Mouse (Mus musculus): ENCODE measurements at regions not wholly inside any gene's neighbourhood (a gene's known extent, or its start where the extent isn't known, plus 50 kb on each side); places are given as distances from the start of the nearest gene placed in this dataset.

DNA sequence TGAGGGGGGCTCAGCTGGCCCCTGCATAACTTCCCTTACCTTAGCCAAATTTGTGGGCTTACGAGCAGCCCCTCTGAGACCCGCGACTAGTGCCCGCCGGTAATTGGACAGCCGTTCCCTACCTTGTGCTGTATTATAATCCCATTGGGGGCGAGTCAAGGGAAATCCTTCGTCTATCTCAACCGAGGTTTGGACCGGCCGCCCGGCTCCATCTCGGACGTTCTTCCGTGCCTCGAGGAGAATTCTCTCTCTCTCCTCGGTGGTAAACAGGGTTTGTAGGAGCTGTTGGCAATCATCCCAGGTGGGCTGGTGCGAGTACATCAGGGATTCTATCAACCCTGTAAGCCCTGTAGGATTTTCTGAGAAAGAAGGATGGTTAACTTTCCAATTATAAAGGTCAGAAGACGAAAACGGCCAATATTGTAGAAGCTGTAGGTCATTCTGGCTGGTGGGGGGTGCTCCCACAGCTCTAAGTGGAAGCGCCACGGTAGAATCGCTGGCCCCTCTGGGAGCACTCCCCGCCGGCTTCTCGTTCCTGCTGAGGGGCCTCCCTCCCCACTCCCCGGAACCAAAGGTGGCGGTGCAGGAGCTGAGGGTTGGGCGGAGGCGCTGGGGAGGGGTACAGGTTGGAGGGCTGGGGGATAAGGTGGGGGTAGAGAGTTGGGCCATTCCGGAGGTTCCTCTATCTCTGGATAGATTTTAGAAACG is 278.6 kb downstream of the Gm21863 start:
- Histone ChIP-seq H3K4me3 (0 out of 2 replicates have a peak overlapping the region, but pooled peaks have one; percentile 0), H3K9ac (no peak overlapping the region), H3K4me2 (replicated peaks) (no peak overlapping the region), H3K4me1 (no peaks in the 10 kb centered on the region), H3K9me3 (peaks cover 69% of the 10 kb centered on the region), H3K27ac (no peak overlapping the region), H3K27me3 (peaks cover 27% of the 10 kb centered on the region), H3K36me3 (peaks cover 59% of the 10 kb centered on the region)
- 66% methylated on average over 32 of the region's 32 CpGs for WGBS
- ATAC-seq (ENCODE audit: low FRiP score, low read depth), result peak; percentile 37

DNA sequence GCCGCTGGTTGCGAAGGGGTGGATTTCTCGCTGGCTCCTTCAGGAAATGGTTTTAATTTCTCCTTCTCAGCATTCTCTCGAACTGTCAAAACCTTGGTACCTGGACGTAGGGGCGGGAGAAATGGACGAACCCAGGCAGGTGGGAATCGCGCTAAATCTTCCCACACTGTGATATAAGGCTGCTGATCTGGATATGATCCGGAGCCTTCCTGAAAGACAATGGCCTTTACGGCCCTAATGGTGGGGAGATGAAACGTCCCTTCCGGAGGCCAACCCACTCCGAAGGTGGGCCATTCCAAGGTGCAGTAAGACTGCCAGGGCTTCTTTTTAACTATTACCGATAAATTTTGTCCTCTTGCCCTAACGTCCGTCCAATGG is 279.1 kb downstream of the Gm21863 start:
- Histone ChIP-seq H3K4me2 (replicated peaks) (no peak overlapping the region), H3K9ac (no peak overlapping the region), H3K36me3 (peaks cover 54% of the 10 kb centered on the region), H3K27me3 (peaks cover 27% of the 10 kb centered on the region), H3K4me1 (no peaks in the 10 kb centered on the region), H3K9me3 (peaks cover 65% of the 10 kb centered on the region), H3K4me3 (peak overlapping the region; percentile 0; the same call in 1 of the 2 replicates), H3K27ac (no peak overlapping the region)
- peak; percentile 42 for ATAC-seq (ENCODE audit: low FRiP score, low read depth)
- WGBS, result 65% methylated on average over 17 of the region's 17 CpGs

DNA sequence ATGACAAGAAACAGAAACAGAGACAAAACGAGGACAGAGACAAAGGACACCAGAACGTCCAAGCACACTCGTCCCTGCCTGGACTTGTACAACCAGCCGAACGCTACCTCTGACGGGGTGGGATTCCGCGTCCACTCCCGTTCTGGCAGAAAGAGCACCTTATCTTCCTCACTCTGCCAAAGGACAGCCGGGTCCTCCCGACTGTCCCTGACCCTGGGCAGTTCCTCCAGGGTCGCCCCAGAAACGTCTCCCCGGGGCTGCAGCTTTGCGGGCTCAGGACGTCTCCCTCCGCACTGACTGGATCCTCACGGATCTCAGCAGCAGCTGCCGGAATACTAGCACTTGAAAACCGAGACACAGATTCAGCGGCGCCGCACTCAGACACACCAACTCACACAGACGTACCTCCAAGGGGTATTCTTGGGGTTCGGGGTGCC is 279.6 kb downstream of the Gm21863 start:
- Histone ChIP-seq H3K9me3 (peaks cover 63% of the 10 kb centered on the region), H3K27me3 (peaks cover 27% of the 10 kb centered on the region)
- 73% methylated on average over 25 of the region's 25 CpGs for whole genome bisulfite sequencing

More for the DNA sequence above, 279.6 kb downstream of the Gm21863 start:
- H3K4me3 ChIP-seq, result peak overlapping the region; percentile 0; the same call in 1 of the 2 replicates
- ATAC-seq (ENCODE audit: low FRiP score, low read depth), result peak; percentile 41; the same call in 1 of the 2 replicates
- no peak overlapping the region for H3K27ac ChIP-seq
- H3K4me1 ChIP-seq, result no peaks in the 10 kb centered on the region
- H3K4me2 ChIP-seq (replicated peaks), result no peak overlapping the region
- peaks cover 50% of the 10 kb centered on the region for H3K36me3 ChIP-seq
- no peak overlapping the region for H3K9ac ChIP-seq

Measured in limb, embryonic 13.5 days (tissue).